Mouse (Mus musculus): ENCODE data around the gene Gm37419.

Gene Gm37419

DNA sequence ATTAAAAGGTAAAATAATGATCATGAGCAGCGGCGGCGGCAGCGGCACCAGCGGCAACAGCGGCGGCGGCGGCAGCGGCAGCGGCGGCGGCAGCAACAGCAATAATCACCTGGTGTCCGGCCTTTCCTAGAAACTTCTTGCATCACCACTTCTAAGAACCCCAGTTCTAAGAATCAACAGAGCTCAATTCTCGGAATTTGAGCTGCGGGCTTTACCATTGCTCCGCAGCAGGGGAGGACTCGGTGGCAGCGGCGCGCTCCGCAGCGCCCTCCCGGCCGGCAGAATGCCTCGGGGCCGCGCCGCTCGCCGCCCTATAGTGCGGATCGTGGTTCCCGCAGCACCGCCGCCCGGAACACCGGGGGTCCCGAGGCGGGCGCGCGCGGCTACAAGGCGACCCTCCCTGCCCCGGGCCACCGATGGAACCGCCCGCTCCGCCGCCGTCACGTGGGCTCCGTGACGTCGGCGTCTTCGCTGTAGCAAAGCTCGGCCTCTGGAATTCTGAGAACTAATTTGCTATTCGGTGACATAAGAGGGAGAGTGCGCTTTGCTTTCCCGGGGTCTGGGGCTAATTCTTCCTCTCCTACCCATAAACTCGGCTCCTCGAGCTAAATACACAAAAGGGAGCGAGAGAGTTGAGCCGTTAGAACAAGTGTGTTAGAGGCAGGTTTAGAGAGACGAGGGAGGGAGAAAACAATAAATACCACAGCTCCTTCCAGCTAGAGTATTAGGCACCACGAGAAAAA lies at the start of gene Gm37419, which contains the start of gene Bcl6:
Gene Gm37419, plus strand, starts transcription at position 17 of the 743 bp plus-strand sequence.
Gene Bcl6, minus strand, starts transcription at position 387 of the 743 bp plus-strand sequence.
- peak; percentile 93 for DNase-seq

DNA sequence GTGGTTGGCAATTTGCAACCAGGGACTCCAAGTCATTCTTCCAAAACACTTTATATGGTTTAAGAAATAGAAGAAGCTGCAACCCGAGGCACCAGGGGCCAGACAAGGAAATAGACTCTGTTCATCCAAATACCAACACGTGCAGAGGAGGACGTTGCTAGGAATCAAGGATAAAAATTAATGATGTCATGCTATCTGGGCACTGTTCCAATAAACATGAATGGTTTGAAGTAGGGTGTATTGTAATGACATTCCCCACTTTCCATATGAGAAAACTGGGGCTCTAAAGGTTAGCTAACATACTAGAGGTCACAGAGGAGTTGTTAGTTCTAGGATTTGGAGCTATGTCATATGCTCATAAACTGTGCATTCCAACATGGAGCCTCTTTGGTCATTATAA lies 43.5 kb upstream of the Gm37419 start:
- no peak for DNase-seq

DNA sequence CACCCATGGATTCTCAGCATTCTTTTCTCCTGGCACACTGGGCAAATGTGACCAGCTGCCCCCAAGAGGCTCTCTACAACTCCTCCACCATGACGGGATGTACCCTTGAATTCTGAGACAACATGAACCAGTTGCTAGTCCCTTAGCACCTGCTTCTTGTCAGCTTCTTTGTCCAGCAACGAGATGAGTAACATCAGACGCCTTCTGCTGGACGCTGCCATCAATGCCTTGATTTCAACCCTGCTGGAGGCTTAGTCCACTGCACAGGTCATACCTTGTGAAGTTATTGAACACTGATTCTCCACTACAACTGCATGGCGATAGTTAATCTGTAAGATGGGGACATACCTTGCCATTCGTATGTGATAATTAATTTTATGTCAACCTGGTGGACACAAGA lies 40.6 kb upstream of the Gm37419 start:
- no peak for DNase-seq

DNA sequence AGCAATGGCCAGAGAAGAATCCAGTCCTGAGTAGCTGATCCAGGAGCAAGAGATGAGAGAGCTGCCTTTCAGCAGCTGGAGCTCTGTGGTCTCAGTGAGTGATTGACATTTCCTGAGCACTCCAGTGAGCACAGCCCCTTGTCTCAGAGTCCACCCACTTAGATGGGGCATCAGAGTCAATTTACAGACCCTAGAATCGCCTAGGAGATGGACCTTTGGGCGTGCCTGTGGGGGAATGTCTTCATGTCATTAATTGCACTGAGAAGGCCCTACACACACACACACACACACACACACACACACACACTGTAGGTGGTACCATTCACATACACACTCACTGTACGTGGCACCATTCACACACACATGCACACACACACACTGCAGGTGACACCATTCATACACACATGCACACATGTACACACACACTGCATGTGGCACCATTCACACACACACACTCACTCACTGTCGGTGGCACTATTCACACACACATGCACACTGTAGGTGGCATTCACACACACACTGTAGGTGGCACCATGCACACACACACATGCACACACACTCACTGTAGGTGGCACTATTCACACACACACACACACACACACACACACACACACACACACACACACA lies 36.1 kb upstream of the Gm37419 start:
- no peak for DNase-seq

DNA sequence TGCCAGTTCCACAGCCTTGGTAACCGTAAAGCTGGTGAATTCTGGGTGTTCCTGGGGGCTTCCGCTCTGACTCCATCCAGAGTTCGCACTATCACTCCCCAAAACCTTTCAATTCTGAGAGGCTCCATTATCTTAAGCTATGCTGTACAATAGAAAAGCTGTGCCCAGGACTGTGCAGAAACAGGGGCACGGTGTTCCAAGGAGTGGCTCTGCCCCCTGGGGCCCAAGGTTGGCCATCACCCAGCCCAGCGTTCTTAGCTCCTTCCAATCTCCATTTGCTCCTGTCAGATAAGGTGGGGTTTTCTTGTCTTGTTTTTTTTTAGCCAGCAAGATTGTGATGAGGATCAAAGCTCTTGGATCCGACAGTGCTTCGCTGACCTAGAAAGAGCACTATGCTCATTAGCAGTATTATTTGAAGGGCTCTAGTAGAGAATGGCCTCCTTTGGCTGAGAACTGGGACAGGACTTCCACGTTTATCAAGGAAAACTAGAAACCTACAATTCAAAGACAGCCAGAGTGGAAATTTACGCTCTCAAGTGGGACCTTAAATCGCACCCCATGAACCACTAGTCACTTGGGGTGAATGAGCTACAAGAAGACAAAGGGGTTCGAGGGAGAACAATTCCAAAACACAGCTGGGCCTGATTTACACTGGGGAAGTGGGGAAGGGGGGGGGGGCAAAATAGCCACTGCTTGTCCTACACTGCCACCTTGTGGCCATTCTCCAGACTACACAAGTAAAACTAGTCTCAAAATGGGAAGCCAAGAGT lies 34.9 kb upstream of the Gm37419 start:
- peak; percentile 65 for DNase-seq

DNA sequence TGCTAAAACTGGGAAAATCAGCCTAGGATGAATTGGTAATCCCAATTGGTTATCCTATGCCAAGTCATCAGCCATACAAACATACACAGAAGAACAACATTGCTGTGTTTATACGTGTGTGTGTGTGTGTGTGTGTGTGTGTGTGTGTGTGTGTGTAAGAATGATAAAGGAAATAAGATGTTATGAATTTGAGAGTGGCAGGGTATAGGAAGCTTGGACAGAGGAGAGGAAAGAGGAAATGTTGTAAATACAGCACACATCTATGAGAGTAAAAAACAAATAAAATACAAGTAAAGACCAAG lies 34.4 kb upstream of the Gm37419 start:
- no peak for DNase-seq

DNA sequence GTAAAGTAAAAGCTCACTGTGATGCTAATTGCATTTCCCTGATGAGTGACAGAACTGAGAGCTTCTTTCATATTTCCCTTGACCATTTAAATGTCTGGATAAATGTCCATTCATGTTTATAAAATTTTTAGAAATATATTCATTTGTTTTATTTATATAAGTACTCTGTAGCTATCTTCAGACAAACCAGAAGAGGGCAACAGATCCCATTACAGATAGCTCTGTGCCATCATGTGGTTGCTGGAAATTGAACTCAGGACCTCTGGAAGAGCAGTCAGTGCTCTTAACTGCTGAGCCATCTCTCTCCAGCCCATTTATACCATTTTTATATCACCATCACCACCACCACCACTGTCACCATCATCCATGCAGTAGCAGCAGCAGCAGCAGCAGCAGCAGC lies 29.3 kb upstream of the Gm37419 start:
- DNase-seq: no peak

DNA sequence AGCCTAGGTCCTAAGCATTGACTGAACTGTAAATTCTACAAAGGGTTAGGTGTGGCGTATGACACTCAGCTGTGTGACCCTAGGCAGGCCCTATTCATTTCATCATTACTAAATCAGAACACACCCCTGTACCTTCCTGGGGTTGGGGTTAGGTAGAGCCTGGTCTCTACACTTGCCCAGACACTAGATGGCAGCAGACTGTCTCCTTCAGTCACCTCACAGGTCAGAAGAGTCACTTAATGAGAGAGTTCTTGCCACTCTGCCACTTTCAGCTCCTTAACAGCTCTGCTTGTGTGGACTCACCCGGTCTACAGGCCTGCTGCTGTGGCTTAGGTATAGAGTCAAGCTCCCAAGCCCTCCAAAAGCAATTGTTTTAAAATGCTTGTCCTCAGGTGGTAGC lies 25.9 kb upstream of the Gm37419 start:
- peak; percentile 34 for DNase-seq

DNA sequence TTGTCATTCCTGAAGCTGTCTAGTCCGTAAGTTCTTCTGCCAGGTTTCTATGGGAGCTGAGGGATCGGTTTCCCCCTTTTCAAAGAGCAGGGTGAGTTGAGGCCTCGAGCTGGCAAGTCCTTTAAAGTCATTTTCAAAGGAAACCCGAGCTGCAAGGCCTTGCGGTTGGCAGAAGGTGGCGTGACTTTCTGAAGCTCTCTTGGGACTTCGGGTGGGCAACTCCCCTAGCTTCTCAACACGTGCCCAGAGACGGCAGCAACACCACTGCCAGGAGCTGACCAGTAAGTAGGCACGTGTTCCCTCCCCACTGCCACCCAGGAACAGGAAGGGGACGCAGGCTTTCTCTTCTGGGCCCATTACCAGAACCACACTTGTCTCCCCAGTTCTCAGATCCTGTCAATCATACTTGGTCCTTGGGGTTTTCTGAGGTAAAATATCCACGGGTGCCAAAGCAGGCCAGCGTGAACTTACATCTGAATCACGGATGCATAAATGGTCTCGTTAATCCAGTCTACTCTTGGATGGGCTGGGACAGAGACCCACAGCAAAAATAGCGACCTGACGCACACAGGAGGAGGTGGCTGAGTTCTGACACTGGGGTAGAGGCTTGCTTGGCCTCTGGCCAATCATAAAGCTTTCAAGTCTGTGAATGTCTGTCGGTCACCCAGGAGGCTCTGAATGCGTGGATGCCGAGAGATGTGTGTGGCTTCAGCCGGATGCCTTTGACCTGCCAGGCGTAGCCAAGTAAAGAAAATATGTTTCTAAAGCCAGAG lies 24.2 kb upstream of the Gm37419 start:
- DNase-seq: no peak

DNA sequence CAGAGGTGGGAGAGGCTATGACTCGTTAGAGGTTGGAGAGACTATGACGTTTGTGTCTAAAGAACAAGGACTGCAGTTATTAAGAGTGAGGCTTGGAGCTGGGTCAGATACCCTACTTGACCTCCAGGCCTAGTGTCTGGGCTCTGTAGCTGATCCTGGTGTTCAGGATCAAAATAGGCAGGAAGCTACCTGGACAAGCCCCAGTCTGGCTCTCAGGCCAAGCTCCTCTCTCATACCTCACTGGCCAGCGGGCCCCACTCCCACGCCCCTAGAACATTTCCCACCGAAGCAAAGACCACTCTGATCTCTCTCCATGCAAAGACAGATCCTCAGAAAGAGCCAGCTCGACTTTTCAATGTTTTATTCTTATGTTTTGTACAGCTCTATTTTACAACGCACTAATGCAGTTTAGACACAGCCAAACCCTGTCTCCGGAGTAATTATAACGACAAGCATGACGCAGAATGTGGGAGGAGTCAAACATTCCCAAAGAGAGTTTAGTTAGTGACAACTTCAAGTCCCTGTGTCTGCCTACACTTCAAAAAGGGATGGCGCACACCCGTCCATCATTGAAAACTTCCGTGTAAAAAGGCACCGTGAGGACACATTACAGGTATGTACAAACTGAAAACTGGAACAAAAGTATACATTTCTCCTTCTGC lies 23.4 kb upstream of the Gm37419 start:
- DNase-seq: no peak

DNA sequence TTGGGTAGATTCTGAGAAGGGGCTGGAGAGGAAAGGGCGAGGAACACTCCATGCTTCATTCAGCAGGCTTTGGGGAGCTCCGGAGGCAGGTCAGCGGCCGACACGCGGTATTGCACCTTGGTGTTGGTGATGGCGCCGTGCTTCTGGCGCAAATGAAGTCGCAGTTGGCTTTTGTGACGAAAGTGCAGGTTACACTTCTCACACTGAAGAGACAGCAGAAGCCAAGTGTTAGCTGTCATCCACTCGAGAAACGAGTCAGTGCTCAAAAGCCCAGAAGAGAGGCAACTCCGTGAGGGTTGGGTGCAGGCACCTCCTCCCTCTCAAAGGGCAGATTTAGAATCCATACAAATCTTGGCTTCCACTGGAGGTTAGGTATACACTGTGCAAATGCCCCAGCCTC lies 22.2 kb upstream of the Gm37419 start:
- no peak for DNase-seq

DNA sequence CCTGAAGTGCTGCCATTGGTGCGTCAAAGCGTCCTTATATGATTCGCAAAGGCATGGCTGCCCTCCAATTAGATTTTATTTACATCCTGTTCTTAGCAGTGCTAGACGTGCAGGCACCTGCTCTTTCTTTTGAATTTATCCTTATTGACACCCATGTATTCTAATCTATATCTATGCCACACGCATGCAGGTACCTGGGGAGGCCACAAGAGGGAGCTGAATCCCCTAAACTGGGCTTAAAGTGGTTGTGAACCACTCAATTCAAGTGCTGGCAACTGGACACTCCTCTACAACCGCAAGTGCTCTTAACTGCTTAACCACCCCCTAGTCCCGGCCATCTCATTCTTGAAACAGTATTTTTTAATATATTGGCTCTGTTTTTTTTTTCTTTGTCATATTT lies 21.0 kb upstream of the Gm37419 start:
- DNase-seq: no peak

DNA sequence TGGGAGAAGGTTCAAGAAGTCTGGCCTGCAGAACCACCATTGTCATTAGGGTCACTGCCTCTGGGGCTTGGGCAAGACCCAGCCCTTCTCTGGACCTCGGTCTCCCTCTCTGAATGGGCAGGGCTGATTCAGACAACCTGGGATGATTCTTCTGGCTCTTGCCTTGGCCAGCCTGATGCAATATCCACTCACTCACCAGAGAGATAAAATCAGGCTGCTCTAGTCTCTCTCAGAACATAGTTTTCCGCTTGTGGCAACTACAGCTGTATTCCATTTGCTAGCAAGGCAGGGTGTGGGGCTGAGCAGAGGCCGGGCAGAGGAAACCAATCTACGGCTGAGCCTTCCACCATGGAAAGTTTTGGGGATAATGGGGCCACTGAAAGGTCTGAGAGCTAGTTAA lies 19.4 kb upstream of the Gm37419 start:
- no peak for DNase-seq

DNA sequence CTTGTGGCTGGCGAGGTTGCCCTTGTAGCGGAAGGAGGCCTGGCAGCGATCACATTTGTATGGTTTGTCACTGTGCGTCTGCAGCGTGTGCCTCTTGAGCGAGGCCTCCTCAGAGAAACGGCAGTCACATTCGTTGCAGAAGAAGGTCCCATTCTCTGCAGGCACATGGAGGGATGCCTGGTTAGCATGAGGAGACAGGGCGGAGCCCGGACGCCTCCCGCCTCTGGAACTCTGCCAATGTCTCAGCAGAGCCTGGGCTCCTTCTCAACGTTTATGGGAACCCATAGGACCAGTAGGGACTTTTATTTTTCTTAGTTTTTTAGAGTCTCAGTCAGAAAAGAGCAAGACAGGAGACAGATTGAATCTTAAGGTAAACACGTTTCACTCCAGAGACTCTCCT lies 18.4 kb upstream of the Gm37419 start:
- no peak for DNase-seq

DNA sequence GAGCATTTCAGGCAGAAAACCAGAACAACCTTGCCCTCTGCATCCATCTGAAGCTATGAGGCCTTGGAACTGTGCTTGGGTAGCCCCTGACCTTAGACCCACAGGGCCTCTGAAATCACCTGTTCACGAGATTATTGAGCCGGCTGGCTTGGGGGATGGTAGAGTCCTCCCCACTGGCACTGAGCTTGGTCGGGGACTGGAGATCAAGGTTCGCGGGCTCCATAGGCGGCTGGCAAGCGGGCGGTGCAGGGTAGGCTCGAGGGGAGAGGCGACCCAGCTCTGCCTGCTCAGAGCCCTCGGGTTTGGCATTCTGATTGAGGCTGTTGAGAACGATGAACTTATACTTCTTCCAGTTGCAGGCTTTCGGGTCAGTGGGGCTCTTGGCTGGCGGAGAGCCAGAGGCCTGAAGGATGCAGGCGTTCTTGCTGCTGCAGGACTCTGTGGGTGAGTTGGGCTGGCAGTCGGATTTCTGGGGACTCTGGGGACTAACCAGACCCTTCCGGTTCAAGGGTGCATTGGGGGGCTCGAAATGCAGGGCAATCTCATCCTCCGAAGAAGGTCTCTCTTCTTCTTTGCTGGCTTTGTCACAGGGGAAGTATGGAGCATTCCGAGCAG lies 16.0 kb upstream of the Gm37419 start:
- peak; percentile 39 for DNase-seq

DNA sequence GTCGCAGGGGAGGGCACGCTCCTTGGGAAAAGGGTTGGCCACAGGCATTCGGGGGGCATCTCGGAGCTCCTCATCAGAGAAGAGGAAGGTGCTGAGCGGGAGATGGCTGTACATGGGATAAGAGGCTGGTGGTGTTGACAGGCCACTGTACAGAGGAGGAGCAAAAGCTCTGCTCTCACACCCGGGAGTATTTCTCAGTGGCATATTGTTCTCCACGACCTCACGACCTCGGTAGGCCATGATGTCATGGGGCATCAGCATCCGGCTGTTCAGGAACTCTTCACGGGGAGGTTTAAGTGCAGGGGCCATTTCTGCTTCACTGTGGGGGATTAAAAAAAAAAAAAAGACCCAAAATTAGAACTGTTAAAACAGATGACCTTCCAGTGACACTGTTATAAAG lies 15.4 kb upstream of the Gm37419 start:
- no peak for DNase-seq

DNA sequence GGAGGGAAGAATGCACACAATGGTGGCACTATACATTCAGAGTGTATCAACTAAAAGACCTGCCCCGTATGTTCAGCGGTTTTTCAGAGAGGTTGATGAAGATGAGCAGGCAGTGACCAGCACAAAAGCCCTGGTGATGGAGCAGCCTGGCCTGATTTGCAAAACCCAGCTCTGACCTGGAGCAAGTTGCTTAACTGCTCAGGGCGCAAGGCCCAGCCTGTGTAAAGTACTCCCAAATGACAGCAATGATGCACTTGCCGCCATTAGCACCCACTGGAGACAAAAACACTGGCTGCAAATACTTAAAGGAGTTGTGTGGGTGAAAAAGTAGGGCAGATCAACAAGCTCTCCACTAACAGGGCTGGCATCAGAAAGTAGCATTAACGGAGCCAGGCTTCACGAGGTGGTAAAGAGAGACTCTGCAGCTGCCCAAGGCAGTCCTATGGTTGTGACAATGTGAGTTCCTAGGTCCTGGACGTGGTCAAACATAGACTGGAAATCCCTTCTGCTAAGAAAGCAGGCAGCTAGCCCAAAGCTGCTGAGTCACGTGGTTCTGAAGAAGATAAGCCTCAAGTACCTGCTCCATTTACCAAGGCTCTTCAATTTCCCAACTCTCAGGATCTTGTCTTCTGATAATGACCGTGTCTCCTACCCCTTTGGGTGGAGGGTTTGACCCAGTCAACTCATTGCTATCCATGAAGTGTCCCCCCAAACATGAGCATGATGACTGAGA lies 14.5 kb upstream of the Gm37419 start:
- no peak for DNase-seq

DNA sequence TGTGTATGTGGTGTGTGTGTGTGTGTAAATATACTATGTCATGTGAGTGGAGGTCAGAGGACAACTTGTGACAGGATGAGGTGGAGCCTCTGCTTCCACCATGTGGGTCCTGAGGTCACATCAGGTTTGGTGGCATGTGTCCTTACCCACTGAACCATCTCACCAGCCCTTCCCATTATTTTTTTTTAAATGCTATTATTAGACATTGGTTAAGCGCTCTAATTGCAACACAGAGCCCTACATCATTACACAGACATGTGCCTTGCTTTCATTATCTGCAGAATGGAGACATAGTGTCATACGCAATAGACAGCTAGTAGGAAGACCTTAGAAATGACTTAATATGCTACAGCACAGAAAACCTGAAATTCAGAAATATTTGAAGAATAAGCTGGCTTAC lies 12.1 kb upstream of the Gm37419 start:
- no peak for DNase-seq

DNA sequence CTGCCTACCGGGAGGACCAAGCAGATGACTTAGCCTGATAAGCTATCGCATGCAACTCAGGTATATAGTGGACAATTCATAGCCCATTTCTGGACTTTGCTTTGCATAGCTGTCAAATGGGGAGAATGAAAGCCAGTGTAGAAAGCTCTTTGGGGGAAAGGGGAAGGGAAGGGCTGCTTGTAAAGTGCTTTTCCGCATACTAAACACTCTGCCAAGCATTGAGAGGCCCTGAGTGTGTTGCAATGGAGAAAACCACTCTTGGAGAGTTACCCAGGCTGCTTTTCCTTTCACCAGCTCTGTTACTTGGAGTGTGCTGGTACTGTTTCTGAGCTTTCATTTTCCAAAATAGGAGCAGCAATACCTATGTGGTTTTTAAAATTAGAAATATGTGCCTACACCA lies 10.6 kb upstream of the Gm37419 start:
- no peak for DNase-seq

DNA sequence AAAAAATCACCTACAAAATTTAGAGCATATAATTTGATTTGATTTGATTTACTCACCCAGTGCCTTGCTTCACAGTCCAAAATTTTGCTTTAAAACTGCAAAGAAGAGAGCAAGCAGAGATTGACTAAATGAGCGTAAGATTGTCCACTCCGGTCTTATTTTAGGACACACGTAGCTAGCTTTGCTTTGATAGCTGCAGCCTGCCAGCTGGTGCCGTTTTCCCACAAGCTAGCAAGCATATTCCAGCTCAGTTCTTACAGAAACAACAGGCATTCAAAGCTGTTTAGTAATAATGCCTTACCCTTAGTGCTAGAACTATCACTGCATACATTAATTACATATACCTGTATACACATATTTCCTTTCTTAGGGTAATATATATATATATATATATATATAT lies 9.8 kb upstream of the Gm37419 start:
- no peak for DNase-seq

DNA sequence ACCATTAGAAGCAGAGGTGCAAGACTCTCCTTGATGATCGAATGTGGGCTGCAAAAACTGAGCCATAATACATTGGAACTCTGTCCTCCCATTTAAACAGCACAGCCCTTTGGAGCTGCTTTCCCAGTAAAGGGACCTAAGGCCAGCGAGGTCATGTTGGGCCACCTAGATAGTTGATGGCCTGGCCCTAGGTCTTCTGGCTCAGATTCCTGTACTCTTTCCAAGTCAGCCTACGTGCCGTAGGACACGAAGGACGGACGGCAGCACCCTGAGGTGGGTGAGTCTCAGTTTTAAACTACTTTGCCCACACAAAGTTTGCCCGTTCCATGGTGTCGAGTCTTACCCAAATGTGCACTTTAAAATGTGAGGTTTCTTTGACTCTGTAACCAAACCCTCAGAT lies 8.8 kb upstream of the Gm37419 start:
- no peak for DNase-seq
